Mouse (Mus musculus): ENCODE data around the gene Zfp131. TPM values are rescaled to one million over a fixed set of nuclear protein-coding genes. Genes with fewer than 3 reads are reported as not detected.

Zfp131 gene
- 31.5 TPM for polyA plus RNA-seq (2017; shearing (Covaris generic))

DNA sequence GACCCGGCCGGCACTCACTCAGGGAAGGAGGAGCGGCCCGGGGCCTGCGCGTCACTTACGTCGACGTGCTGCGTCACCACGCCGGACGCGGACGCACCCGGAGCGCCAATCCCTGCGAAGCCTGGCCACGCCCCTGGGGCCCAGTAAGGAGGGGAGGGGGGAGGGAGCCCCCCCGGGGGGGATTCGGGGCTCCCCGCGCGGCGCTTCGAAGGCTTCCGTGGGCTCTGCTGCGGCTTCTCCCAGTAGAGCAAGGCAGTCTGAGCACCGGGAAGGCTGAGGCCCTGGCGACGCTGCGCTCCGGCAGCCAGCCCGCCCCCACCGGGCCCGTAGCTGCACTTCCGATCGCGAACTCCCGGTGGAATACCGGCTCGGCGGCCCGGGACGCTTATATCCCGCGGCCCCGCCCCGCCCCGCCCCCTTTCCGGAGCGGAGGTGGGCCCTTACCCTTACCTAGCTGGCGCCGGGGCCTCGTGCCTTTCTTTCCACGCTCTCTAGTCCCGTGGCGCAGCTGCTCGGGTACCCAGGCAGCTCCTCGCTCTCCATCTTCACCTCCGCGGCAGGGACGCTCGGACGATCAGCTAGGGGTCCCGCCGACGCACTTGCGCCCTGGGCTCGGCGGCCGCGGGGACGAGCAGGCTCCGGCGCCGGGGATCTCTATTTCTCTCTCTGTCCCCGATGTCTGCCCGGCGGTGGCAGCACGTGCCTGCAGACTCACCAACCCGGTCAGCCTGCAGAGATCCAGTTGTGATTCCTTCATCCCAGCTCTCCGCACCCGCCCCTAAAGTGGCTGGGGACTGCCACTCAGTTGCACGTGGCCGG is at the start of gene Zfp131:
Gene Zfp131 (minus strand): TSS at position 129 of the 819 bp plus-strand sequence.

DNA sequence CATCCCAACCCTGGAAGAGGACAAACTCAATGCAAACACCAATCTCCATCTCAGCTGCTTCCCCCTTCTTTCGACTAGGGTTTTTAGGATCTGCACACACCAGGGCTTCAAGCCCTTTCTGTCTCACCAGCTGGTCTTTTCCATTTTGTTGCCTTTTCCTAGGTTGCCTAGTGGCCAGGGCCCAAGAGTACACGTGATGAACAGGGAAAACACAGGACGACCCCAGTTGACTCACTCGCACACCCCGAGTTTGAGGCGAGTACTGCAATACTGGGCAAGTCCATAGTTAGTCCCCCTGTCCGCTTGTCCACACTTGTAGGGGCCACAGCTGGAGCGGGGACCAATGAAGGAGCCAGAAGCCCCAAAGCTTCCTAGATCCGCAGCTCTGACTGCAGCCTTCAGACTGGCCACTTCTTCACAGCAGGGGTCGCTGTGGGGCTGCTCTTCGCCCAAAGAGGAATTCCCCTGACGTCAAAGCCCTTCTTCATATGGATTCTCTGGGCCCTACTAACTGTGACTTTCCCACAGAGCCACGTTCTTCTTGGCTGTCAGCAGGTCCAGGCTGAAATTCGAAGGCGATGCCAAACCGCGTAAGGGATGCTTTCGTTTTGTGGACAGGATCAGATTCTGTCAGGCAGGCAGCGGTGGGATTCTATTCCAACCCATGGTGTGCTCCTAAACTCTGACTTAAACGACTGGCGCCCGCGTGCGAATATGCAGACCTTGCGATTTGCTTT is 44.8 kb upstream of the Zfp131 start, which contains the start of gene D13Ertd608e:
Gene D13Ertd608e (plus strand): TSS at position 687 of the 737 bp plus-strand sequence.

DNA sequence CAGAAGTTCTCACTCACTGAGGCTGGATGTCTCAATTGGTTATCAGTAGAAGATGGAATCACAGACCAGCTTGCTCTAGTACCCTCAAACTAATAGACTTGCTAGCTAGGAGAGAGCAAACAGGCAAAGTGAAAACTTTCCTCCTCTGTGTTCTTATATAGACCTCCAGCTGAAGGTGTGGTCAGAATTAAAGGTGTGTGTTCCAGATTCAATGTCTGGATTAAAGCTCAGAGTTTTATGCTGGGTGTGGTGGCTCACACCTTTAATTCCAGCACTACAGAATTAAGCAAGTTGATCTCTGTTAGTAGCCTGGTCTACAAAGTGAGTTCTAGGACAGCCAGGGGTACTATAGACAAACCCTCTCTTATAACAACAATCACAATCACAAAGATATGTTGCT is 39.4 kb upstream of the Zfp131 start, which contains the start of gene AF067063:
Gene AF067063 (minus strand): TSS at position 101 of the 400 bp plus-strand sequence.

DNA sequence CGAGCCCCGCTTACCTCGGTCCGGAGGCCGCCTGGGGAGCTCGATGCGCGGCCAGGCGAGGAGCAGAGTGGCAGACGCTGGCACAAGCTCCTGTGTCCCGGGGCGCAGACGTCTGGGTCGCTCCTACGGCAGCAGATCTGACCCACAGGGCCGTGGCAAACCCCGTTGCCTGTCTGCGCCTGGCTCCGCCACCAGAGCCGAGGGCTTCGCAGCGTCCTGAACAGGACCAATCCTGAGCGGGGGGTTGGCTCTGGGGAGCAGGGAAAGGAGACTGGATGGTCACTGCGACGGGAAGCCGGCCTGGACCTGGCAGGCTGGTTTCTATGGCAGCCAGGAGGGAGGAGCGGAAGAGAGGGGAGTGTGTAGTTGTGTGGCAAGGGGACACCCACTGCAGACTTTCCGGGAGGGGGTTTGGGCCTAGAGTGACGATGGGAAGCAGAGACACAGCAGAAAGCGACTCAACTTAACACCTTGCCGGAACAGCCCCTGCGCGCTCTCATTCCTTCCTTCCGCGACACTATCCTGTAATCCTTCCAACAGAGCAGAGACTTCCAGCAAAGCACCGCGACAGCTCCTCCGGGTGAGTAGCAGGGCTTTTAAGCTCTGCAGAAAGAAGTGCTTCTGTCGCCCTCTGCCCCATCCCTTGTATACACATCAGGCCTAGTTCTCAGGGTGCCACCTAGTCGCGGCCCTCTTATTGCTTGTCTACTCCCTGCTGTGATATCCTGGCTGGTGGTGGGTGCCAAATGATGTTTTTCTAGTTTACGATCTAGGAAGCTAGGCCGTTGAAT is 34.8 kb downstream of the Zfp131 start, which contains the start of gene Nim1k:
Gene Nim1k (minus strand): TSS at position 202 of the 791 bp plus-strand sequence.

Other genes starting within 250 kb of the Zfp131 start
- gene Ccl28, start 167.1 kb downstream of the Zfp131 start, polyA plus RNA-seq (2017; shearing (Covaris generic)), result 0.07 TPM
- 39.7 TPM for gene Hmgcs1, start 100.5 kb downstream of the Zfp131 start, polyA plus RNA-seq (2017; shearing (Covaris generic))
- gene Nim1k, start 35.0 kb downstream of the Zfp131 start, polyA plus RNA-seq (2017; shearing (Covaris generic)), result 1.1 TPM
- not detected for gene AF067063, start 39.3 kb upstream of the Zfp131 start, polyA plus RNA-seq (2017; shearing (Covaris generic))
- not detected for gene D13Ertd608e, start 45.1 kb upstream of the Zfp131 start, polyA plus RNA-seq (2017; shearing (Covaris generic))
- not detected for gene Tcstv1, start 103.9 kb upstream of the Zfp131 start, polyA plus RNA-seq (2017; shearing (Covaris generic))
- not detected for gene Gm21761, start 138.4 kb upstream of the Zfp131 start, polyA plus RNA-seq (2017; shearing (Covaris generic))
- not detected for gene B020031M17Rik, start 159.9 kb upstream of the Zfp131 start, polyA plus RNA-seq (2017; shearing (Covaris generic))
- gene Gm36079, start 236.1 kb upstream of the Zfp131 start, polyA plus RNA-seq (2017; shearing (Covaris generic)), result not detected